Mouse (Mus musculus) lung, postnatal 0 days (tissue): ENCODE measurements at regions not wholly inside any gene's neighbourhood (a gene's known extent, or its start where the extent isn't known, plus 50 kb on each side); places are given as distances from the start of the nearest gene placed in this dataset.

Experiments
- CTCF ChIP-seq: IDR thresholded peaks from 2 replicates; pipeline ENCODE4 v1.5.1; 2016; ENCODE audit warnings: antibody characterized with exemption, mild to moderate bottlenecking
- EP300 ChIP-seq: IDR thresholded peaks from 2 replicates; pipeline ENCODE4 v1.6.1; 2016; ENCODE audit warnings: antibody characterized with exemption, mild to moderate bottlenecking, control low read depth

- TF ChIP-seq CTCF = no peak
- TF ChIP-seq EP300 = no peak
These were observed 551.6 kb upstream of the Kirrel3 start for GRCm38 (mm10) chr9:33934071-33934470.
